Mouse (Mus musculus): ENCODE measurements at regions not wholly inside any gene's neighbourhood (a gene's known extent, or its start where the extent isn't known, plus 50 kb on each side); places are given as distances from the start of the nearest gene placed in this dataset.

GRCm38 (mm10) chr14:105630867-105631680 lies 265.5 kb downstream of the Spry2 start:
- peak; percentile 64 for DNase-seq (ENCODE audit: low spot score)

DNA sequence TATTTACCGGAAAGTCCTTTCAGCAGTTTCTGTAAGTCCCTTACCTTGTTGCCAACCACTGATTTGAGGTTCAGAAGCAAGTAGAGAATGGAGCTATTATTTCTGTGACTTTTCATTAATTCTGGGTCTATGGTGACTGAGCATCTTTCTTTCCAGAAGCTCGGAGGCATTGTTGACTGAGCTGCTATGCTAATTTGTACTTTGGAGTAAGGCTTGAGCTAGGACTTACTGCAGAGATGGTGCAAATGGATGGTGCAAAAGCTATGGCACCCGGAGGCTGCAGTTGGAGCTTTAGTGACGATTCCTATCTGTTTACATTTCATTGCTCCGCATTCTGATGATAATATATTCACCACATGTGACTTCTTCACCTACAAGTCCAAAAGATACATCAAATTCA lies 266.2 kb downstream of the Spry2 start:
- peak; percentile 26 for DNase-seq (ENCODE audit: low spot score)

DNA sequence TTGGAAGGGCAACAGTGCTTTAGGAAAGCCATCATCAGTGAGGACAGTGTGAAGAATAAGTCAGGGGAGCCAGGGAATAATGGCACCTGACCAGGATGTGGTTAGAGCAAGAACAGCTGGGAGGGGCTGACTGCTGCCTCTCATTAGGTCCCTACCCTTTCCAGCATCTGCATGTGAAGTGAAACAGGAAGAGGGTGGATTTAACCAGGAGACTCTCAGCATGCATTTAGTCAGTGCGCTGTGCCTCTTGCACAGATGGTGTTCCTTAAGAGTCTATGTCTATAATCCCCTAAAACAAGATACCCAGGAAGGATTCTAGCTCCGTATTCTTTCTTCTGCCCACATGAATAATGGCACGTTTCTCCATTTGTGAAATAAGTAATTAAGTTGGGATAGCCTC lies 267.9 kb downstream of the Spry2 start:
- DNase-seq (ENCODE audit: low spot score), result no peak

DNA sequence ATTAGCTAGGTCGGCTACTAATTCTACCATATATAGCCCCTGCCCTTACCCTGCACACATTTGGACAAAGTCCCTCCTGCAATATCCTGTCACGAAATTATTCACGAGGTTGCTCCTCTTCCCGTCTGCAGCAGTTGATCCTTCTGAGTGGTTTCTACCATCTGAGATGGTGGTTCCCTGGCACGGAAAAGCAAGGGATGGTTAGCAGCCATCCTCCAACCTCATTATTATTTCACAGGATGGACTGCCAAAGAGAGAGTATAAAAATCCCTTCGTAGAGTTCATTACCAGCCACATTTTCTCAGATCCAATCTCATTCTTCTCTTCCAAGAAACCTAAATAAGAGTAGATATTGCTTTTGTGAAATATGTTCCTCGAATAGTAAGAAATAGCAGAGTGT lies 272.2 kb downstream of the Spry2 start:
- DNase-seq (ENCODE audit: low spot score), result no peak

GRCm38 (mm10) chr14:105622166-105622565 lies 274.5 kb downstream of the Spry2 start:
- DNase-seq (ENCODE audit: low spot score), result no peak

- no peak for DNase-seq (ENCODE audit: low spot score)
Measured at GRCm38 (mm10) chr14:105621124-105621523, 275.5 kb downstream of the Spry2 start.

- no peak for DNase-seq (ENCODE audit: low spot score)
Measured at GRCm38 (mm10) chr14:105619449-105619848, 277.2 kb downstream of the Spry2 start.

DNA sequence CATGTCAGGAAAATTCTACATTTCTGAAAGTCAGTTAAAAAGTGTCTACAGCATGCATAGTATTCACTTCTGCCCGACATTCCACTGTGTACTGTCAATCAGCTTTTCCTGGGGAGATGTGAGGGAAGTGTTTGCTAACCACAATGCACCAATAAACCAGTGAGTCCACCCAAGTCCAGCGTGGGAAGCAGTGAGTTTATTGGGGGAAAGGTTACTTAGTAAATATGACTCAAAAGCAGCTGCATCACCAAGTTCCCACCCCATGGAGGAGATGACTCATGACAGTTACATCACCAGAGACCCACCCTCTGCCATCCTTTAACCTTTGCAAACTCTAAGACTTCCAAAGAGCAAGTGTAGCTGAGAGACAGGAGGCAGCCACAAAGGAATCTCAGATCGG lies 280.9 kb downstream of the Spry2 start:
- no peak for DNase-seq (ENCODE audit: low spot score)

DNA sequence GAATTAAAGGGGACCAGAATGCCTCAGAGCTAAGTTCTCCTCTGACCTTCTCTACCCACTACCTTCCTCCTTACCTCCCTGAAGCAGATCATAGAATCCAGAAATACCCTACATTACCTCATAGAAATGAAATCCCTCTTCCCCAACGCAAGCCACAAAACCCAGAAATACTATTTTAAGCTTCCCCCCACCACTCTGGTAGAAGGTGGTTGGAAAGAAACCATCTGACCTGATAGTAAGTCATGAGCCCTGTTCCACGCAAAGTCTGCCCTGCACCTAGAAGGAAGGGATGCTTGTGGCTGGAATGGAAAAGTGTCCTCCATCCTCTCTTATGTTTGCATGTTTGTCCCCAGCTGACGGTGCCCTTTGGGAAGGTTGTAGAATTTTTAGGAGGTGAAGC lies 283.8 kb downstream of the Spry2 start:
- no peak for DNase-seq (ENCODE audit: low spot score)

DNA sequence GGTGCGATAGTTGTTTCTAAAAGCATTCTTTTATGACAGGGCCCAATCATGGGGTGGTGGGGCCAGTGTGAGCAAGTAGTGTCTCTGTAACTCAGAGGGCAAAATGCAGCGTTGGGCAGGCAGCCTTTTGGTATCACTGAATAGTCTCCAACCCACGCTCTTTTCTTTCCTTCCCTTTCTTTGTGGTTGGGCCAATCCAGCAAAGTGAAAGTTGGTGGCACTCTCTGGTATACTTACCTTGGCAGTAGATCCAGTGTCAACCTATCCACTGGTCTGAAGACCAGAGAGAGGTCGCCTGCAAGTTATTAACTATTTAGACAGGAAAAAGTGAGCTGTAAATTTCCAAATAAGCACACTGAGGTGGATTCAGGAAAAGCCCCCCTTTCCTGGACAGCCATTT lies 287.8 kb downstream of the Spry2 start:
- no peak for DNase-seq (ENCODE audit: low spot score)

- no peak for DNase-seq (ENCODE audit: low spot score)
Measured at GRCm38 (mm10) chr14:105606551-105606950, 290.1 kb downstream of the Spry2 start.

- no peak for DNase-seq (ENCODE audit: low spot score)
Measured at GRCm38 (mm10) chr14:105604451-105604850, 292.2 kb downstream of the Spry2 start.

- DNase-seq (ENCODE audit: low spot score), result no peak
Measured at GRCm38 (mm10) chr14:105603047-105603461, 293.6 kb downstream of the Spry2 start.

- no peak for DNase-seq (ENCODE audit: low spot score)
Measured at GRCm38 (mm10) chr14:105599550-105600453, 296.8 kb downstream of the Spry2 start.

DNA sequence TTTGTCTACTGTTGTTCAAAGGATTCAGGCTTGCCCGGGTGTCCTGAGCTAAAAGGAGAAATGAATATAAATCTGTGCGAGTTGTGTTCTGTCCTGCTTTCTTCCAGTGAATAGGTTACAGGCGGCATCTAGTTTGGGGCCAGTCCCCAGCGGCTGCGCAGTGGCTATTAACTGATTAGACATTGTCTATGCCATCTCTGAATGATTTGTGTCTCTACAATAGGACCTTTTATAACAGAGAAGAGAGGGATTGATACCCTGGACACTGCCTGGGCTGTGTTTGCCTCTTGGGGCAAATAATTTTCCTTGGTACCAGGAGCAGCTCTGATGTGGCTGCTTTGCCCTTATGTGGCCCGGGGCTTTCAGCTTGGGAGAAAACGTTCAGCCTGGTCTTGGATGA lies 306.9 kb downstream of the Spry2 start:
- DNase-seq (ENCODE audit: low spot score), result no peak

- no peak for DNase-seq (ENCODE audit: low spot score)
Measured at GRCm38 (mm10) chr14:105589261-105589660, 307.4 kb downstream of the Spry2 start.

DNA sequence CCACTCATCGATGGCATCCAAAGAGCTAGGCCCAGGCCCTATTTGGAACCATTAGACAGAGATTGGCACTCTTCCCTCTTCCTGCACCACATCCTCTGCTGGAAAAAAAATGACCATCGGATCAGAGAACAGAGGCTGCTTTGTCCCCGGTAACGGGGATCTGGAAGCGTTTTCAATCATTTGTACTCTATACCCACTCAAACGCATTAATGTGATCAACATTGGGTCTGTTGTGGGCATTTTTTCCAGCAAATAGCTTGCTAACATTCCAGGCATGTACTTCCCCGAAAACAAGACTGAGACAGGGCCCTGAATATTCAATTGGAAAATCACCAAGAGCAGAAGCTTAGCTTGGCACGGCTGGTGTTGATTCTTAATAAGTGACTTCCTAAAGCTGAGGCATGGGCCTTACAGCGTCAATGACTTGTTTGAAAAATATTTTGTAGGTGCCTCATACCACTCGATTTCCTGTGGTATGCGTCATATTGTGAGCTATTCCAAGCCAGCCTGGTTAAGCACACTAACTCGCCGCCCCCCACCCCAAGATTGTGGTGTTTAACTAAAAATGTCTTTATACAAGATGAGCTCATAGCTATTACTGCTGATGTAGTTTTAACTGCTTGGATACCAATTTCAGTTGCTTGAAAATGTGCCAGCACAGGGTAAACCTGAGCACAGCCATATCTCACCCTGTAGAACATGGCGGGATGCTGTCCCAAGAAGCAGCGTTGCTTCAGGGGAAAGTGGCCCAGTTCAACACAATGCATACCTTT lies 308.0 kb downstream of the Spry2 start:
- DNase-seq (ENCODE audit: low spot score), result peak; percentile 64

DNA sequence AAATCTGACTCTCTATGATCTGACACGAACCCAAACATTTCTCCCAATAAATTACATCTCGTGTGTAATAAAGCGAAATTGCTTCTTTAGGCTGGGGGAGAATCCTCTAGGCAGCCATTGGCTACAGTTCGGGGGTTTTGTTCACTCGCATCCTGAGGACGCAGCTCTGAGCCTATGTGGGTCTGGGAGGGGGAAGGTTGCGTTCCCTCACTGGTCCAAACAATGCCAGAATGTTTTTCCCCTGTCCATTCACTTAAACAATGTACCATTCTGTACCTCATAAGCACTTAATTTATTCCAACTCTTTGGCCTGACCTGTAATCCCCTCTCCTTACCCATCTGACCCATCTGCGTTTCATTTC lies 308.6 kb downstream of the Spry2 start:
- no peak for DNase-seq (ENCODE audit: low spot score)

DNA sequence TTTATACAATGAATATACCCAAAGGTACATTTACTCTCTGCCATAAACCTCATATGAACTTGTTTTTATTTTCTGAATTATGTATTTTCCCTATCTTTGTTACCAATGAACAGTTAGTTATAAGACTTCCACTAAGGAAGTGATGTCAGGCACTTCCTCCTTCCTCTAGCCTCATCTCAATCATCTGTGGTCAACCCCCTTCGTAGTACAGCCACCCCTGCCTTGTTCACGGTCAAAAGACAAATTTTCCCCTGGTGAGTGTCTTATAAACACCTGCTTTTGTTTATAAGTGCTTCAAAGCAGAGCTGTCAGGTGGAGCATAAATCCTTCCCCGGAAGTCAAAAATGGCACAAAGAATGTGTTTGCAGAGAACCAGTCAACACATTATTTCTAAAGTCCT lies 312.0 kb downstream of the Spry2 start:
- DNase-seq (ENCODE audit: low spot score), result no peak

- no peak for DNase-seq (ENCODE audit: low spot score)
Measured at GRCm38 (mm10) chr14:105583497-105583896, 313.1 kb downstream of the Spry2 start.

GRCm38 (mm10) chr14:105576266-105576665 lies 317.9 kb downstream of the Ndfip2 start:
- DNase-seq (ENCODE audit: low spot score), result no peak

Data from layer of hippocampus, adult 9-10 months (tissue).